Mouse (Mus musculus) left cerebral cortex, adult 8-10 months (tissue): ENCODE measurements at regions not wholly inside any gene's neighbourhood (a gene's known extent, or its start where the extent isn't known, plus 50 kb on each side); places are given as distances from the start of the nearest gene placed in this dataset.
"Not testable (repeated sequence)": the region's sequence is repeated elsewhere in the genome, so short reads cannot be mapped to it uniquely, and the experiment has no call there.

Source experiments
- DNase-seq, 2 experiments: peaks; one replicate each; pipeline ENCODE4 v3.0.0; 2022; ENCODE audit warnings: low spot score in 2 of 2

- DNase-seq = not testable (repeated sequence)
These were observed 54.0 kb upstream of the Krba1 start for GRCm38 (mm10) chr6:48341367-48341766.

DNA sequence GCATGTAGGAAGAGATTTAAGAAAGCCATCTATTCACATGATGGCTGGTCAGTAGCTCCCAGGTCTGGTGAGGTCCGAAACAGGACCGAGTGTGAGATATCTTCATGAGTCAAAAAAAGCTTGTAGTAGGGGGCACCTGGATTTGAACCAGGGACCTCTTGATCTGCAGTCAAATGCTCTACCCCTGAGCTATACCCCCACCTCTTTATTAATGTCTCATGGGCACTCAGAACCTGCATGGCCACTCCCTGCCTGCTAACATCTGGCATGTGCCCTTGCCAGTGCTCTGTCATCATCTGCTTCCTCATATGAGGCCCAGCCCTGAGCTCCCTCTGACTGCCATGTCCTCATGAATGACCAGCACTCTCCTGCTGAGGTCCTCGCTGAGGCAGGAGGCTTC is 58.4 kb upstream of the Krba1 start:
- DNase-seq = not testable (repeated sequence)

GRCm38 (mm10) chr6:48288011-48288410 is 107.4 kb upstream of the Krba1 start:
- DNase-seq = no peak

GRCm38 (mm10) chr6:48279646-48280045 is 115.7 kb upstream of the Krba1 start:
- not testable (repeated sequence) for DNase-seq

- not testable (repeated sequence) for DNase-seq
These were observed 133.8 kb upstream of the Krba1 start for GRCm38 (mm10) chr6:48261563-48261962.

DNA sequence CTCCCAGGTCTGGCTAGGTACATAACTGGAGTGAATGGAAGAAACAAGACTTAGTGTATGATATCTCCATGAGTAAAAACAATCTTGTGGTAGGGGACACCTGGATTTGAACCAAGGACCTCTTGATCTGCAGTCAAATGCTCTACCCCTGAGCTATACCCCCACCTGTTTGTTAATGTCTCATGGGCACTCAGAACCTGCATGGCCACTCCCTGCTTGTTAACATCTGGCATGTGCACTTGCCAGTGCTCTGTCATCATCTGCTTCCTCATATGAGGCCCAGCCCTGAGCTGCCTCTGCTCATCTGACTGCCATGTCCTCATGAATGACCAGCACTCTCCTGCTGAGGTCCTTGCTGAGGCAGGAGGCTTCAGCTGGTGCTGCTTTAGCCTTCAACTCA is 142.4 kb upstream of the Krba1 start:
- not testable (repeated sequence) for DNase-seq

DNA sequence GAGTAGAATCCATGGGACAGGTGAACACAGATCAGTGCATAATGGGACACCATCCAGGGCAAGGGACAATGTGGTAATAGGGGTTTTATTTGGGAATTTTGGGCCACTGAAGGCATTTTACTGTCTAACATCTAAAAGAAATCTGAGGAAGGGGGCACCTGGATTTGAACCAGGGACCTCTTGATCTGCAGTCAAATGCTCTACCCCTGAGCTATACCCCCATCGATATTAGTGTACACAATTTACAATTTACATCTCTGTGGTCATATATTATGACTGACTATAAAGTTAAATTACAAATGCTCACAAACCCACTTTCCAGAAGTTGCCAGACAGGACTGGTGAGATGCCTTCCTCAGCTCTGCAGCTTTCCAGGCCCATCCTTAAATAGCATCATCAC is 143.4 kb upstream of the Krba1 start:
- DNase-seq = no peak

- not testable (repeated sequence) for DNase-seq
These were observed 151.2 kb upstream of the Krba1 start for GRCm38 (mm10) chr6:48244191-48244590.

DNA sequence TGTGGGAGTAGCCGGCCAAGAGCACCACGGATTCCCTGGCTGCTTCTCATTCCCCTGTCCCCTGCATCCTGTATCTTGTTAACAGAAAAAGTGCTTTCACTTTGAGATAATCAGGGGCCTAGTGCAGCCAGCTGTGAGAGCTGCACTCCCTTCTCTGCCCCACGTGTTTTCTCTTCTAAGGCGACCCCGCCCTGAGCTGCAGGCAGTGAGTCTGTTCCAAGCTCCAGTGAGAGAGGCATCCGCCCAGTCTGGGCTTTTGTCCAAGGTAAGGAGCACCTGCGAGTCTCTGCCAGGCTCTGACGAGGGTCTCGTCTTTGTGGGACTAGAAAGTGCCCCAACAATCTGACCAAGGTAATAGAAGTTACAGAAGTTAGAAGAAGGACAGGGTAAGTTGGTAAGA is 141.0 kb upstream of the Zfp746 start:
- no peak for DNase-seq

GRCm38 (mm10) chr6:48224206-48224605 is 137.8 kb upstream of the Zfp746 start:
- DNase-seq = no peak

GRCm38 (mm10) chr6:48222971-48223370 is 136.6 kb upstream of the Zfp746 start:
- no peak for DNase-seq

- DNase-seq = peak in 1 of 2 experiments; percentile 30
These were observed 135.4 kb upstream of the Zfp746 start for GRCm38 (mm10) chr6:48221806-48222205.

DNA sequence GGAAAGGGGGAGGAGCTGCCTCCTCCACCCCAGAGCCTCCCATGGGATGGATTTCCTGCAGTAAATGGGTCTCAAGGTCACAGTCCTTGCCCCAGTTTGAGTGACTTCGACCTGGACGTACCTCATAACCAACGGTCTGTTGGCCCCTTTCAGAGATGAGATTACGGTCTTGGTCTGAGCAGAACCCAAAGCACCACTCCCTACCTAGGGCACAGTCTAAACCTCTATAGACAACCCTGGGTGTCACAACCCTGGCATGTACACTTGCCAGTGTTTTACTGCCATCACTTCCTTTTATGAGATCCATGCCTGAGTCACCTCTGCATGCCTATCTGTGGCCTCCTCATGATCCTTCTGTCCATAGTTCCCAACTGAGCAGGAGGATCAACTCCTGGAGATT is 128.8 kb upstream of the Zfp746 start:
- DNase-seq = no peak

DNA sequence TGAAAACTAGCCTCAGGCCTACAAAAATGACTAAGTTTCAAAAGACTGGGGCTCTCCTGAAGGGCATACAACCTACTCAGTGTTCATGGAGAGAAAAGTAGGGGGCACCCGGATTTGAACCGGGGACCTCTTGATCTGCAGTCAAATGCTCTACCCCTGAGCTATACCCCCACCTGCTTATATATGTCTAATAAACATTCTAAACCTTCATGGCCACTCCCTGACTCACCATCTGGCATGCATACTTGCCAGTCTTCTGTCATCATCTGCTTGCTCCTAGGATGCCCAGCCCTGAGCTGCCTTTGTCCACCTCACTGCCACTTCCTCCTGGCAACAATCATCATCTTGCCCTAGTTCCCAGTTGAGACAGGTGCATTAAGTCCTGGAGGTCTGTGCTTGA is 123.3 kb upstream of the Zfp746 start:
- no peak for DNase-seq

GRCm38 (mm10) chr6:48209103-48209502 is 122.7 kb upstream of the Zfp746 start:
- no peak for DNase-seq

DNA sequence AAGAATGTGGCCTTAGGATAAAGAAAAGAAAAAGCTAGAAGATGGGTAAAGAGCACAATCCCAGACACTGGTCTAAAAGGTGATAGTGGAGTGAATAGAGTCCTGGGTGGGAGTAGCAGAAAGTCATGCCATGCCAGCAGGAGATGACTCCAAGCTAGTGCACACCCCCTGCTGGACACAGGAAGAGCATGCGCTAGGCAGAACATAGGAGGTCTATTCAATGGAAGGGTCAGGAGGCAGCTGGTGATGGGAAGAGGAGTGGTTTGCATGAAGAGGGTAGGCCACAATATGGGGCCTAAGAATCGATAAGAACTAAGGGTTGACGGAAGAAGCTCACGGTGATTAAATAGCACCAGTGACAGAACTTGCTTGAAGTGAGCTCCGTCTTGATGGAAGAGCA is 119.3 kb upstream of the Zfp746 start:
- DNase-seq = no peak

DNA sequence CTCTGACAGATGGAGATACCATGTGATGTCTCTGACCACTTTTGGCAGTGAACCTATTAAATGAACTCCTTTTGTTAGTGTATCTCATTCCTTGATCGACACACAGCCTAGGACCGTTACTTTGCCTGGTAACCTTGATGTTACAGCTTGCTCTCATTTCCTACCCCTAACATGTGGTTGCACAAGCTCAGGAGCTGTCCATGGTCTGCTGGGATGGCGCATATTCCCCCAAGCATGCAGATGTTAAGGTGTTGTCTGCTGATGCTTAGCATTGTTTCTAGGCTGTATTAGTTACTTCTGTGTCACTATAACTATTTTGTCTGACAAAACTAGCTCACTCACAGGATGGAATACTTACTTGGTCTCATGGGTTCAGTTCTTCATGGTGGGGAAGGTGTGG is 113.6 kb upstream of the Zfp746 start:
- DNase-seq = no peak

- DNase-seq = no peak
These were observed 112.4 kb upstream of the Zfp746 start for GRCm38 (mm10) chr6:48198806-48199205.

DNA sequence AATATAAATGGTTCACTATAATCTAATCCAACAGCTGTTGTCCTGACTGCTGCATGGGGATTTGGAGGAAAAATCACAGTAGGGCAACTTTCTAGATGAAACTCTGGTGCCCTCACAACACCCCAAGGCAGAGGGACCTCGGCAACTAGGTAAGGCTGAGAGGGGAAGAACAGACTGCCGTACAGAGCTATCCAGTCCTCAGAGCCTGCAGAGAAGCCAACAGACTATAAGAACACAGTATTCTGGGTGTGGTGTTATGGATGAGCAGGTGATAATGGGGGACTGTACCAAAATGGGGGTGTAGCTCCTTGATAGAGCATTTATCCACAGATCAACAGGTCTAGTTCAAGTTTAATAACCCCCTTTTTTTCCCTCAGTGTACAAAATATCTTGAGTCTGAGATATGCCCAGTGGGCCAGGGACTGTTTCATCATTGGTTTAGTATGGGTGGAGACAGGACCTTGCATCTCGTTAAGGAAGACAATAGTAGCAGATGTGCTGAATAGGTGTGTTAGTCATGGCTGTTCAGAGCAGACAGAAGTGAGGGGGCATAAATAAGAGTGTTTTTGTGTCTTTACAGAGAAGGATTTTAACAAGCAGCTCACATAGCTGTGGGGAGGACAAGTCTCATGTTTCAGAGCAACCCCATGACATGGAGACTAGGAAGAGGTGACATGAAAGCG is 111.4 kb upstream of the Zfp746 start:
- DNase-seq = no peak

DNA sequence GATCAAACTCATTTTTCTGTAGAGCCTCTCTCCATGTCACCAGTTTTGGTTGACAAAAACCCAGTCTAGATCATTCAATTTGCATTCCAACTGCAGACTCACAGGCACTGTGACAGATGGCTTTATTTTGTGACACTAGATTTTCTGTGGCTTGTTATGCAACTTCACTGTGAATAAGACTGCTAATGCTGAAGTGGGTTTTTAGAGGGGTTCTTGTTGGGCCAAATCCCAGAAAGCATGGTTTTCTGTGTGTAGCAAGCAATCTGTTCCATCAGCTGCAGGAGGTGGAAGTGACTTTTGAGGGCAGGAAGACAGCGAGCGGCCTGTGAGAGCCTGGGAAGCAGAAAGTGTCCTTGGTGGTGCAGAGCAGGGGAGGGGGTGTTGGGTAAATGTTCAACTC is 102.0 kb upstream of the Zfp746 start:
- peak in 1 of 2 experiments; percentile 16 for DNase-seq

GRCm38 (mm10) chr6:48185311-48185710 is 98.9 kb upstream of the Zfp746 start:
- no peak for DNase-seq

DNA sequence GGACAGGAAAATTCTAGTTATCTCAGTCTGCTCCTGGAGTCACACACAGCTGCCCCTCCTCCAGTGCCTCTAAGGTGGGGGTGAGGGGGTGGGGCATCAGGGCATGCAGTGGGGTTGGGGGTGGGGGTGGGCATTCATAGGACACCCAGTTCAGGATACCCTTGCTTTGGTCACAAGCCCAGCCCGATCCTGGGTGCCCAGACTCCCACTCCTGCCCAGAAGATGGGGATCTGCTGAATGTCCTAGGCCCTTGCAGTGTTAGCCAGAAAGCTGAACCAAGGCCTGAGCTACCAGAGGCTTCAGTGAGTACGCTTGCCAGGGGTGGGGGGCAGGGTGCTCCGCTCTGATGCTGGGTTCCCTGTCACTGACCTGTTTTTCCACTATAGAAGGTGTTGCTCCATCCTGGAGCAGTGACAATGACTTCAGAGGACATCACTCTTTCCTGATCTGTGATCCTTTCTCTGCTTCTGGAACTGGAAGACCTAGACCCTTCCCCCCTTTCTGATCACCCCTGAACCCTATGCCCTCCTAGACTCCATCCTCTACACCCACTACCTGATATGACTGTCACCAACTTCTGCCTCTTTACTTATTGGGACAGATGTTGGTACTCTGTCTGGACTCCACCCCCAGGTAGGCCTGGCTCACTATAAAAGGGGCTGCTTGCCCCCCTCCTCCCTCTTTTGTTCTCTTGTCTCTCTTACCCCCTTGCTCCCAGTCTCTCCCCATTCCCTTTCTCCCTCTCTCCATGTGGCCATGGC is 92.1 kb upstream of the Zfp746 start:
- no peak for DNase-seq

GRCm38 (mm10) chr6:48177936-48178335 is 91.5 kb upstream of the Zfp746 start:
- DNase-seq = peak in 1 of 2 experiments; percentile 51
